Mouse (Mus musculus) lung, adult 2 months (tissue): ENCODE measurements at regions not wholly inside any gene's neighbourhood (a gene's known extent, or its start where the extent isn't known, plus 50 kb on each side); places are given as distances from the start of the nearest gene placed in this dataset.

Experiments used
- DNase-seq: peaks from one replicate; pipeline ENCODE4 v3.0.0; 2022
- H3K4me1 ChIP-seq: fragments of 200-500 bp; 2 replicates; pipeline ENCODE4 v1.6.1; 2011; ENCODE audit warnings: low read length; ENCODE audit not compliant: control insufficient read depth, insufficient read depth
- H3K4me3 ChIP-seq: fragments of 200-500 bp; replicated peaks from 2 replicates; pipeline ENCODE3; 2011; ENCODE audit warnings: low read depth, mild to moderate bottlenecking, control low read depth, low read length; ENCODE audit errors: extremely low read depth
- CTCF ChIP-seq: fragments of 200-500 bp; IDR thresholded peaks from 2 replicates; pipeline ENCODE4 v1.5.1; 2011; ENCODE audit warnings: mild to moderate bottlenecking, low read length, control low read depth; ENCODE audit not compliant: insufficient read depth
- POLR2A ChIP-seq: fragments of 200-500 bp; IDR thresholded peaks from 2 replicates; pipeline ENCODE4 v1.6.1; 2011; ENCODE audit warnings: low read depth, mild to moderate bottlenecking, control low read depth, low read length, borderline replicate concordance; ENCODE audit errors: extremely low read depth
- WGBS: fragments of 180-500 bp; shearing (Covaris S2); methylation state at CpG from one replicate; pipeline ENCODE4 v1.1.7; 2018; 5-methylcytosine and 5-hydroxymethylcytosine counted together

DNA sequence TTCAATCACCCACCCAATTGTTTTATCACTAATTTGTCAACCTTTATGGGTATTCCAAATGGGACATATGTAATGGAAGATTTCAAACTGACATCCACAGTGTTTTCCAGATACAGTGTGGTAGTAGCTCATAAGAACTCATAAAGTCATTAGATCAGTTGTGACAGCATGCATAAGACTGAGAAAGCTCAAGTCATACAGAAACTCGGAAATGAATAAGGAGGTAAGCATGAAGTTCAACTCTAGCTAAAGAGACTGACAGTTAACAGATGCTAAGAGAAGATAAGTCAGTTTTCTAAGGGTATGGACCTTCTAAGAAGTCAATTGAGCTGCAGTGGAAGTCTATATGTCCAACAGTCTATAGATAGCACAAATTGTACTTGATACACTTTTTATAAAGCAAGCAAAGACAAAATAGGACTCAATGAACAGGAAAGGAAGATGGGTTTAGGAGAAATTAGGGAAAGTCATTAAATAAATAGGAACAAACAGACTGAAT is 349.2 kb upstream of the Mef2c start:
- 56% methylated on average over 1 of the region's 1 CpGs for WGBS
- Histone ChIP-seq H3K4me1 (no peaks in the 10 kb centered on the region), H3K4me3 (no peak overlapping the region)
- TF ChIP-seq POLR2A (no peak), CTCF (no peak)
- DNase-seq: no peak

DNA sequence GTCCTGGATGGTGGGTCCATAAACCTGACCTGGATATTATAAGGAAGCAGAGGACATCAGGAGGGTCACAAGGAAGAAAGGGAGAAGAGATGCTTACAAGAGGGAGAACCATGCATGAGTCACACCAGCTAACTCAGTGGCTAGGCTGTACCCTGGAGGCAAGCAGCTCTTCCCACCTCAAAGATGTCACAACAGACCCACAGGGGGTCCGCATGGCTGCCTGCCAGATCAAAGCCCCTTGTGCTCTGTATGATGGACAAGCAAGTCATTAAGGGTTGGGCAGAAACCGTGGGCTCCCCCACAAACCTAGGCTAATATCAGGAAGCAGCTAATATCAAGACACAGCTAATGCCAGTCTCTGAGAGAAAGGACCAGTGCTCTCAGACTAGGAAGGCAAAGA is 343.9 kb upstream of the Mef2c start:
- no peak for TF ChIP-seq CTCF
- no peak for TF ChIP-seq POLR2A
- Histone ChIP-seq H3K4me3 (no peak overlapping the region), H3K4me1 (no peaks in the 10 kb centered on the region)
- no peak for DNase-seq
- 71% methylated on average over 2 of the region's 2 CpGs for WGBS

DNA sequence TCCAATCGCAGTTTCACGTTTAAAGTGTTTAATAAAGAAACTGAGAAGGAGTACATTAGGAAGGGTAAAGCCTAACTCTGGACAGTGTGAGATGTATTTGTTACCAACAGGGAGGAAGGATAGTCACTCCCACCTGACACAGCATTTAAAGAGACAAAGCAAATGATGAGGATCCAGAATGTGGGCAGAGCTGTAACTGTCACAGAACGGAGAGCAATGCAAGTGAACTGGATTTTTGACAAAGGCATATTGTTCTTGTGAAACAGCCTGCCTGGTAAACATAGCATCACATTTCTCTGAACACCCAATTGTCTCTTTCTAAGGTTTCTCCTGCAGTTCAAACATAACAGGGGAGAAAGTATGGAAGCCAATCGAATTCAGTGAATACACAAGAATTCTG is 341.1 kb upstream of the Mef2c start:
- WGBS: 84% methylated on average over 4 of the region's 4 CpGs
- Histone ChIP-seq H3K4me3 (no peak overlapping the region), H3K4me1 (no peaks in the 10 kb centered on the region)
- no peak for DNase-seq
- TF ChIP-seq POLR2A (no peak), CTCF (no peak)

DNA sequence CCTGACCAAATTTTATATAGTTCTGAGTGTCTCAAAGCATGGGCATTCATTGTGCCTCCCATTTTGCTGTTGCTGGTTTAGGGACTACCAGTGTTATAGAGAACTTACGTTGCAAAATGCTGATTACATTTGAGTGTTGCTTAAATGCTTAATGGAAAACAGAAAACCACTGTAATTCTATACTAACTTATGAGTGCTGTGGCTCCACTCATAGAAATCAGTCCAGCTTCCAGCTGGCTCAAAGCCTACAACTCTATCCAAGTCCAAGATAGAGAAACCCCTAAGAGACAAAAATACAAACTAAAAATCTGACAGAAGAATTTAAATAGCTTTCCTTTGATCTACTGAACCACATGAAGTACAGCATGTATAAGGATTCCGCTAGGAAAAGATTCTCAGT is 328.7 kb upstream of the Mef2c start:
- no peak for DNase-seq
- Histone ChIP-seq H3K4me3 (no peak overlapping the region), H3K4me1 (no peaks in the 10 kb centered on the region)
- no peak for TF ChIP-seq POLR2A
- no peak for TF ChIP-seq CTCF
- WGBS: 66% methylated on average over 2 of the region's 2 CpGs

DNA sequence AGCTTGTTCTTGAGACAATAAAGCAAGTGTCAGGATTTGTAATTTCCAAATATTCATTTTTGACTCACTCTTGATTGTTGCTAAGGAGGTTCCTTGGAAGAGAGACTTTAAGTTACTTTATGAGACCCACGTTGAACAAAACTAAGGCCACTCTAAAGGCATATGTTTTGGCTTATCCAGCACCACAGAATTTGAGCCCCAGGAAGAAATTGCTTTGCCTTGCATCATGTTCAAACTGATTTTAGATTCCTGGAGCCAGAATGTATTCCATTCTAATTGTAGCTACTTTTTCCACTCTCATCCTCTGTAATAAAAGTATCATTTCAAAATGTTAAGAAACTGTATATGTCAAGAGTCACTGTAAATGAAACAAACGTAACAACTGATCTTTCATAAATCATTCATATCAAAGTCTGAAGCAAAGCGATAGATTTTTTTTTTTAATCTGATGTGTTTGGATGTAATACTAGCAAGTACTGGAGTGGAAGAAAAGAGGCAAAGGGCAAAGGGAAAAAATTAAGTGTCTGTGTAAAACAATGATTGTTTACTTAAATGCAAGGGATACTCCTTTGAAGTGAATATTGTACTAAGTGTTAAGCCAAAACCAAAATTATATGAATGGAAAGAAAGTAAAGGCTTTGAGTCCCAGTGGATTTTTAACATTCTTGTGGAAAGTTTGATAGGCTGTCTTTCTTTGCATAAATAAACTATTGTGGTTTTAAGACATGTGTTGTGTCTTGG is 301.7 kb upstream of the Mef2c start:
- Histone ChIP-seq H3K4me1 (no peaks in the 10 kb centered on the region), H3K4me3 (no peak overlapping the region)
- 66% methylated on average over 3 of the region's 3 CpGs for WGBS
- TF ChIP-seq POLR2A: no peak
- TF ChIP-seq CTCF: no peak
- DNase-seq: no peak

DNA sequence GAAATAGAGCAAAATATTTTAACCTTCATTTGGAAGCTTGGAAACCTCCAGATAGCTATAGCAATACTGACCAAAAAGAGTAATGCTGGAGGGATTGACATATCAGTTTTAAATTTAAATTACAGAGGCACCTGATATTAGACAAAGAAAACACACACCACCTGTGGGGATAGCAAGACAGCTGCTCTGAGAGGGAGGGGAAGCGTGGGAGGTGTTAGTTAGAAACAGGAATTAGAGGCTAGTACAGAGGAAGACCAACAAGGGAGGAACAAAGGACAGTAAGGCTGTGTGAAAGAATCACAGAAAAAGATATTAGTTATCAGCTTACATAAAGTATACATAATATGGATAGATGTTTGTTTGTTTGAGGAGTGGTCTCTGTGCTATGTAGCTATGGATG is 297.2 kb upstream of the Mef2c start:
- WGBS: 78% methylated on average over 1 of the region's 1 CpGs
- Histone ChIP-seq H3K4me1 (no peaks in the 10 kb centered on the region), H3K4me3 (no peak overlapping the region)
- no peak for DNase-seq
- no peak for TF ChIP-seq CTCF
- no peak for TF ChIP-seq POLR2A

DNA sequence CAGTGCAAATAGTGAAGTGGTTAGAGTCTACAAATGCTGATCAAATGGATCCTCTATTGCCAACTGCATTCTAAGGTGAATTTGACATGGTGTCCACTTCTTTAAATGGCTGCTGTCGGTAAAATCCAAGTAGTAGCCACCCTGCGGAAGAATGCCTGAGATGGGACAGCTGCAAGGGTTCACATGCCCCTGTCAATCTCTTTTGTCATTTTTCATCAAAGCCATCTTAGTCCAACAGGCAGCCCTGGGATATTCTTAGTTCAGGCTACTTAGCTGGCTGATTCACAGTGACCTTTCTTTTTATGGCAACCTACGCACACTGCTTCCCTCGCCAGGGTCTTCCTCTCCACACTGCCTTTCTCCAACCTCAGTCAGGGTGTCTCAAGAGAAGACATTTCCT is 296.3 kb upstream of the Mef2c start:
- Histone ChIP-seq H3K4me1 (no peaks in the 10 kb centered on the region), H3K4me3 (no peak overlapping the region)
- 88% methylated on average over 4 of the region's 4 CpGs for WGBS
- no peak for TF ChIP-seq CTCF
- no peak for TF ChIP-seq POLR2A
- DNase-seq: no peak

DNA sequence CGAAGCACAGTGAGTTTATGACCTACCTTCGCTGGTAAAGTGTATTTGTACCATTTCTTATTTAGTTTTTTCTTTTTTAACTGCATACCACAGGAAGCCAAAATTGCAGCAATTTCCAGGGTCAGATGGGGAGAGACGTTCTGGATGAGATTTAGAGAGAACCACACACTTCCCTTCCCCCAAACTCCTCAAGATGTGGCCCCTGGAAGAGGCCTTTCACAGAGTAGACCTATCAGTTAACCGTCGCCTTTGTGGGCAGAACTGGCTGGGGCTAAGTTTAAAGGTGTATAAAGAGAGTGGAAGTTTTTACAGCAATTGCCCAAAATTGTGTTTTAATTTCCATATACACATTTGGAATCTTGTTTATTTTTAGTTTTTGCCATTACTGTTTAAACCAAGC is 295.7 kb upstream of the Mef2c start:
- H3K4me3 ChIP-seq: no peak overlapping the region
- no peaks in the 10 kb centered on the region for H3K4me1 ChIP-seq
- 65% methylated on average over 5 of the region's 5 CpGs for WGBS
- DNase-seq: no peak
- TF ChIP-seq CTCF (no peak), POLR2A (no peak)

DNA sequence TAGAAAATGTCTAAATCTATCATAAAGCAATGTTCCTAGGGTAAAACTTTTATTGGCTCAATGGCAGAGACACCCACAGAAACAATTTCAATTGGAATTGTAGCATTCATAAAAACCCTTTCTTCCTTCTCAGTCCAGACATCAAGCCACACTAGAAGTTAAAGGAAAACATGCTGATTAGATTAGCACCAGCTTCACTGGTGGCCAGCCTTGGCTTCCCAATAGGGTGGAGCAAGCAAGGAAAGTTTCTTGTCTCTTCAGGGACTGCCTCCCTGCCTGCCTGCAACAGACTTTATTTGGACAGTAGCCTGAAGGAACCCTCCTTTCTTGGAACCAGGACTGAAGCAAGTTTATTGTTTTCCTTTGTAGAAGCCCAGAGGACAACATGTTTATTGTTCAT is 289.0 kb upstream of the Mef2c start:
- TF ChIP-seq POLR2A (no peak), CTCF (no peak)
- H3K4me3 ChIP-seq: no peak overlapping the region
- no peaks in the 10 kb centered on the region for H3K4me1 ChIP-seq
- DNase-seq: no peak

DNA sequence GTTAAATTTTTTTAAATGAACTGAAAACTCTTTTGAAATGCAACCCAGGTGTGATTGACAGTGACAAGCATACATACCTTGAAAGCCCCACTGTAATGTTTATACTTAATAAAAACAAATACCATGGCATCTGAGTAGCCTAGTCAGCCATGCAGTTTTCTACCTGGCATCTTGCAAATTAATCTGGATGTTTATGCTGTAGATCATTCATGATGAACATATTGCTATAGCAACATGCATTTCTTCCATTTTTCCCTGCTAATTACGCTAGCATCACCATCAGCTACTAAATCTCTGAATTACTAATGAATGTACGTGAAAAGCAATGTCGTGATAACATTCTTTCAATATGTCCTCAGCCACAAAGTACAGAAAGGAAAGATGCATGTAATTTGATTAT is 287.4 kb upstream of the Mef2c start:
- TF ChIP-seq POLR2A: no peak
- no peak for TF ChIP-seq CTCF
- no peaks in the 10 kb centered on the region for H3K4me1 ChIP-seq
- 90% methylated on average over 3 of the region's 3 CpGs for WGBS
- no peak overlapping the region for H3K4me3 ChIP-seq
- DNase-seq: no peak

DNA sequence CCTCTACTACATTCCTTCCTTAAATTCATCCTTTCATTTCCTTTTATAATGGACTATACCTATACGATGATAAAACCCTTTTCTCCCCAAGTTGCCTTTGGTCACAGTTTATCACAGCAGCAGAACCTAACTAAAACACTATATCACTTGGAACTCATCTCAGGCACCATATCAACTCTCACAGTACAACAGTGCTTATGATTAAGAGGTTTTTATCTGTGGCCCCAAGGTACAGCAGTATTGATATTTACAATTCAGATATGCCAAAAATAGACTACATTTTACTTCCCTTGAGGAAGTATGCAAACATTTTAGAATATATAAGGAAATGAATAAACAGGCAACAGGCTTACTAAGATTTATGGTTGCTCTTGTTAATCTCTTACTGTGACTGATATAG is 251.4 kb upstream of the Mef2c start:
- H3K4me3 ChIP-seq: no peak overlapping the region
- DNase-seq: no peak
- 79% methylated on average over 1 of the region's 1 CpGs for WGBS
- no peaks in the 10 kb centered on the region for H3K4me1 ChIP-seq
- TF ChIP-seq CTCF (no peak), POLR2A (no peak)
